Mouse (Mus musculus): Measurements from ENCODE around the gene Dpf3.

DNA sequence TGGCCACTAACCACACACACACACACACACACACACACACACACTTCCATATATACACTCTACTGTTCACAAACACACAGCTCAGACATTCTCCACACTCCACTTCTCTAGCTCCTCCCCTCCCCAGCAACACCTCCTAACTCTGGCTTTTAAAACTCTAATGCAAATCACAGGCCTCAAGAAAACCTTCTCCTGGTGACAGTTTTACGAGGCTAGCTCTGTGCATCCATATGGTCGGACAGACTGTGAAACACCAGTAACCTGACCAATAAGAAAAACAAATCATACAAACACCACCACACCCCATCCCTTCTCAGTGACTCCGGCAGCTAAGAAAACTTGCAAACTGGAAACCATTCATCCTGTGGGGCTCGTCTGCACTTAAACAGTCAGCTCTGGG lies 6.1 kb downstream of the Dpf3 start:
- TF ChIP-seq CTCF (IDR thresholded peaks at IDR 0.05; ENCODE audit: extremely low read depth, insufficient read depth, low read length): no peak
- TF ChIP-seq POLR2A (IDR thresholded peaks at IDR 0.05; ENCODE audit: extremely low read depth, insufficient read depth, low read length): no peak
